Mouse (Mus musculus): ENCODE data around the gene Gm21732. TPM values are rescaled to one million over a fixed set of nuclear protein-coding genes. Genes with fewer than 3 reads are reported as not detected.
"Not testable (repeated sequence)": the region's sequence is repeated elsewhere in the genome, so short reads cannot be mapped to it uniquely, and the experiment has no call there.

Gene Gm21732
- total RNA-seq (2018; cell fraction: chromatin; rRNA removed), result not detected
- total RNA-seq (2018; cell fraction: cytosol; rRNA removed), result not detected
- not detected for total RNA-seq (2018; cell fraction: nucleus; rRNA removed)
- polyA plus RNA-seq (2018), result not detected in 3 replicates

GRCm38 (mm10) chrY:38575591-38575990 is at the start of gene Gm21732:
TSS of gene Gm21732 (minus strand) at chrY:38575691.
- no CpG with 5 or more reads among the region's 2 CpGs for WGBS (ENCODE audit: missing documents)
- not testable (repeated sequence) for H3K79me2 ChIP-seq (ENCODE audit: inconsistent target); H3K27ac ChIP-seq; H3K36me3 ChIP-seq (ENCODE audit: inconsistent target); H3K4me3 ChIP-seq (ENCODE audit: inconsistent target)

Other genes starting within 250 kb of the Gm21732 start
- gene Gm20897, start 73.5 kb downstream of the Gm21732 start, polyA plus RNA-seq (2018), result not detected in 3 replicates

Data from macrophage (primary cell).